Mouse (Mus musculus) right cerebral cortex, postnatal 4 days (tissue): ENCODE results near the gene Gnptab.
"Not testable (repeated sequence)": the region's sequence is repeated elsewhere in the genome, so short reads cannot be mapped to it uniquely, and the experiment has no call there.

Experiments used
- DNase-seq: peaks from one replicate; pipeline ENCODE4 v3.0.0-alpha.2; 2022

Gene Gnptab

GRCm38 (mm10) chr10:88420141-88420541, 41.2 kb downstream of the Gnptab start:
- no peak for DNase-seq

DNA sequence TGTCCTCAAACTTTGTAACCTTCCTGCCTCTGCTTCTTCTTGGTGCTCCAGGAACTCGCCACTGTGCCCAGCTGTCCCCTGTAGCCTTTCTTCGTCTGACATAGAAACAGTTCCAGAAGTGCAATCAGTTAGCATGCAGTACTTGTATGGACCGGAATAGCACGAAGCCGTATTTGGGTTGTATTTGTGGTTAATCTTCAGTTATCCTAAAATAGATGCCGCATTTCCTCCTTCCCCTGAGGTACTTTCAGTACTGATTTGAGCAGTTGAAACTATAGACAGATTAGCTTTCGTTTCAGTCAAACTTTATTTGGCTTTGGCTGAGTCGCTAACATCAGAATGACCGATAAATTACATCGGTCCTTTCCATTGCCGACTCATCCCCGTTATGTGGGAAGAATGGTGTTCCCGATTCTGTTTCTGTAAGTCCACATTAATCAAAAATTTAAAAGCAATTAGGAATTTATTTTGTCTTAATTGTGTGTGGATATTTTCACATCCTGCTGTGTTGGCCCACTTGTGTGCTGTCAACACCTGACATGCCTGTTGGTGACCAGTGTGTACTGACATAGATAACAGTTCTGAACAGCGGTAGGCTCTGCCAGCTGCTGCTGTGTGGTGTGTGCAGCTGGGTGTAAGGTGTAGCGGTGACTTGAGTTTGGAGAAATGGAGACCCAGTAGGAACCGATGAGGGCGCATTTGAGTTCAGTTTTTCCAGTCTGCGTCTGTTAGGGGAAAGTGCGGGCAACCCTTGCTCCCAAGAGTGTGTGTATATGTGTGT, 41.9 kb downstream of the Gnptab start:
- no peak for DNase-seq

- DNase-seq: peak; percentile 40
Observed at GRCm38 (mm10) chr10:88426158-88426816, 47.4 kb downstream of the Gnptab start.

DNA sequence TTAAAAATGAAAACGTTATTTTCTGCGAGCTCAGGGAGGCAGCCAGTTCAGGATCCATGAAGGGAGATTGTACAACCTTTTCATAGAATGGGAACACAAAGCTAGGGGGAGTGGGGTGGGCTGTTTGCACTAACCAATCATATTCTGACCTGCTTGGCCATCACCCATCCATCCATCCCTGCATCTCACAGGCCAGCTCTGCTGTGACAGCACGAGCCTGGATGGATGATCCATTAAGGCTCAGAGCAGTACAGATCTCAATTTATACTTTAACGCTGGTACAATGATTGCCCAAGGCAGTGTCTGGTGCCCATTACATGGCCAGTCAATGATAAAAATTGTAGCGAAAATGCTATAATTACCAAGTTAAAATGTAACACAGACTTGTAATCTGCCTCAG, 48.0 kb downstream of the Gnptab start:
- DNase-seq: no peak

DNA sequence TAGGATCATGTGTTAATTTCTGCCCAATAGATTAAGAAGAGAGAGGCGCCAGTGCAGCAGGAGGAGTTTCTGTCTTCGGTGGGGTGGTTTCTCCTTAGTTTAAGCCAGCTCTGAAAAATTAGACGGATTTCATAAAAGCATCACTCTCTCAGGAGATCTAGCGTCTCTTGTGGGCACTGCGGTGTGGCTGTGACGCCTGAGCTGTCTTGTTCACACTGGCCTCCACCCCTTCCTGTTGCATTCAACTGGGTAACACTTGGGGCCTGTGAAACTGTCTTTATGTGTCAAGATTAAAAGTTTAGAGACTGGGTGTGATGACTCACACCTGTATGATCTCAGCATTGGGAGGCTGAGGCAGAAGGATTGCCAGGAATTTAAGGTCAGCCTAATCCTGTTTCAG, 49.1 kb downstream of the Gnptab start:
- no peak for DNase-seq

- no peak for DNase-seq
Observed at GRCm38 (mm10) chr10:88441224-88441623, 62.3 kb downstream of the Gnptab start.

GRCm38 (mm10) chr10:88451221-88451620, 72.3 kb downstream of the Gnptab start:
- DNase-seq: peak; percentile 22

DNA sequence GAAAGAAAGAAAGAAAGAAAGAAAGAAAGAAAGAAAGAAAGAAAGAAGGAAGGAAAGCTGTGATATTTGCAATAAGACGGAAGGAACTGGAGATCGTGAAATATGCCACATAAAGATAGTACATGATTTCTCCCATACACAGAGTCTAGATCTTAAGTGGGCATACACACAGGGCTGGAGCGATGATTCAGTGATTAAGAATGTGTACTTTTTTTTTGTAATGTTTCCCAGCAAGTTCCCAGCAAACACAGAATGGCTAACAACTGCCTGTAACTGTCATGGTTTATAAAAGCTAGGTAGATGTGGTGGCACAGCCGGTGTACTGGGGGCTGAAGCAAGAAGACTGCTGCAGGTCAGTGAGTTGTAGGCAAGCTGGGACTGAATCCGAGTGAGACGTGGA, 73.1 kb downstream of the Gnptab start:
- DNase-seq: no peak

DNA sequence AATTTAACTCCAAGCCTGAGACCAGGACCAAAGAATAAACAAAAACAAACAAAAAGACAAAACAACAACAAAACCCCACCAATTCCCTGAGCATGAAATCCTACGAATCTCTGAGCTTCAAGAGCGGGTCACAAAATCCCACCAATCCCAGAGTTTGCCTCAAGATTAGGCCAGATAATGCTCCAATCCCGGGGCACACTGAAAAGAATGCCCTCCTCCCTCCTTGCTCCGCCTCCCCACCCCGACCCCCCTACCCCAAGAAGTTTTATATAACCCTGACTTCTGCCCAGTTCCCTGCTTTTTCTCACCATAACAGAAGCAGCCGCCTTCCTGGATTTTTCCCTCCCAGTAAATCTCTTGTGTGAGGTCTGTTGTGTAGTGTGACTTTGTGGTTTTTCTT, 78.9 kb downstream of the Gnptab start:
- DNase-seq: no peak

- DNase-seq: no peak
Observed at GRCm38 (mm10) chr10:88459502-88459992, 80.6 kb downstream of the Gnptab start, which contains the start of gene Sycp3. Gene Sycp3 (plus strand): TSS chr10:88459569.

DNA sequence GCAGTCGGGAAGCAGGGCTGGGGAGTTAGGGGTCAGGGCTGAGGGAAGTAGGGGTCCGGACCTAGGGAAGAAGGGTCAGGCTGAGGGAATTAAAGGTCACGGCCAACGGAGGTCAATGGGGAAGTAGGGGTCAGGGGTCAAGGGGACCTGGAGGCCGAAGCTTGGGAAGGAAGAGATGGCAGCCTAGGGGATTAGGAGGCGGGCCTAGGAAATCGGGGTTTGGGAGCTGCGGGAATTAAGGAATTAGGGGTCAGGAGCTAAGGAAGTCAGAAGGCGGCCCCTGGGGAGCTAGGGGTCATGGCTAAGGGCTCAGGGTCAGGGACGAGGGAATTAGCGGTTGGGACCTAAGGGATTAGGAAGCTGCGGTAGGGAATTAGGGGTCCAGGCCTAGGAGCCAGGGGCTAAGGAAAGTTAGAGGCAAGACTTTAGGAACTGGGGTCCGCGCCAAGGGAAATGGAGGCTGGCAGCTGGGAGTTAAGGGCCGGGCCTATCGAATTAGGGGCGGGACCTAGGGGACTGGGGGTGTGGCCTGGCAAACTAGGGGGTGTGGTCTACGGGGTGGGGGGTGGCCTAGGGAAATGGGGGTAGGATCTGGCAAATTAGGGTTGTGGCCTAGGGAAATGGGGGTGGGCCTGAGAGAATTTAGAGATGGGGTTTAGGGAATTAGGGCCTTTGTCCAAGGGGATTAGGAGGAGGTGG, 81.3 kb downstream of the Gnptab start:
- no peak for DNase-seq

- DNase-seq: not testable (repeated sequence)
Observed at GRCm38 (mm10) chr10:88482866-88483265, 103.9 kb downstream of the Gnptab start.

DNA sequence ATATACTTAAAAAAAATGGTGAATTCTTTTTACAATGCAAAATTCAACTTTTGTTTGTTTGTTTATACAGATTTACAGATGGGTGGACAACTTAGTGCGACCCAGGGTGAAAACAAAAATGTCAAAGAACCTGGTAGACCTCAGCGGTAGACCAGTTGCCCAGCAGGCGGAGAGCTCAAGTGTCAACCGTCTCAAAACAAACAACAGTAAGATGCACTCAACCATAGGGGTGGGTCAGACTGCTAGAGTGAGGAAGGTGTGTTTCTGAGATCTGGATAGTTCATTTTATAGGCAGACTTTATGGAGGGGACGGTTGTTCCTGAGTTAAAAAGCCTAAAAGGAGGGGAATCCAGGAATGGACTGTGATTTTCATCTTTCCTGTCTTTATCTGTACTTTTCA, 109.7 kb downstream of the Gnptab start:
- no peak for DNase-seq

- no peak for DNase-seq
Observed at GRCm38 (mm10) chr10:88491632-88492031, 112.7 kb downstream of the Gnptab start.

DNA sequence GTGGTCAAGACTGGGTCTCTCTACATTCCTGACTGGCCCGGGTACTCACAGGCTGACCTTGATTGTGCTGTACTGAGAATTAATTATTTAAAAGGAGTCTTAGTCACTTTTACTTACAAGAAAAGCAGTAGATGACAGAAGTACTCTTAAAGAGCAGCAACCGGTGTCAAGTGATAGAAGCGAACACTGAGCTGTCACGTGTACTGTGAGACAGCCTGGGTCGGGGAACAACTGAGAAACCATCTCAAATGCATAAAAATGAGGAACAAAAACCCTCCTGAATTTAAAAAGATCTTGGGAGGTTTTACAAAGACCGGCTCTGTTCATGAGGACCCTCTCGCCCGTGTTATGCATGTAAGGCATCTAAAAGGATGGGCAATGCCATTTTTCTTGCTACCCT, 113.7 kb downstream of the Gnptab start:
- DNase-seq: no peak

GRCm38 (mm10) chr10:88494959-88495587, 116.1 kb downstream of the Gnptab start:
- DNase-seq: no peak
